Mouse (Mus musculus): ENCODE measurements around the gene E130116L18Rik.
"Not testable (repeated sequence)": the region's sequence is repeated elsewhere in the genome, so short reads cannot be mapped to it uniquely, and the experiment has no call there.

E130116L18Rik gene

DNA sequence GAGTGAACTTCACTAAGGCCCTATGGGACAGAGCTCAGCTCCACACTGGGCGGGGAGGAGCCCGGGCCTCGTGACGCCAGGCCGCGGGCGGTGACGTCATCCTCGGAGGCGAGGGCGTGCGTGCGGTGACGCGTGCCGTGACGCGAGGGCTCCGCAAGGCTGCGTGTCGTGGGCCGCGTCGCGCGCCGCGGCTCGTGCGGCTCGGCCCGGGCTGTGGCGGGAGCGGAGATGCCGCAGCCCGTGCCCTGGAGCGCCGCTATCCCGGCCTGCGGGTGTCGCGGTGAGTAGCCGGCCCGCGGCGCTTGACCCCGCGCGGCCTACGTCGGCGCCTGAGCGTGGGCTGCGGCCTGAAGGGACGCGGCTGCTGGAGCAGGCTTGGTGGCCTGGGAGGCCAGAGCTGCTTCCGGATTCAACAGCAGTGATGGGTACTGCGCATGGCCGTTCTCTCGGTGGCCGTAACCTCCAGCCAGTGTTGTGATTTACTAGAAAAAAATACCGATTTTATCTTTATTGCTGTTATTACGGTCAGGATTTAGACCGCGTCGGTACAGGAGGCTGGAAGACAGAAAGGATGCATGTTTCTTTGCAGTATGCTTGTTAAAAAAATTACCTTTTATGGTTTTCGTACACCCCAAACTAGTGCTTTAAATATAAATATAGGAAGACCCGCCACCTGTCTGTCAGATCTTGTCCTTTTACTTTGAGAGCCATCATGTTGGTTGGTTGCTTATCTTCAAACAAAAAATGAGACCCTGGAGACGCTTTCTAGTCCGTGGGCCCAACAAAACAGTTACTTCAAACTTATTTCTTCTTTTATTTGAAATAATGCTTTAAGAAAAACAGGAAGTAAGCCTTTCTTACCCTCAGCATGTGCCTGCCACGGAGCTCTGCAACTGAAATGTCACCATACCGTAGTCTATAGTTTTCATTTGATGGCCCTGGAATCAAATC, at the start of gene E130116L18Rik:
TSS of gene E130116L18Rik (minus strand) at position 402 of the 951 bp plus-strand sequence.
- peak; percentile 80 to 84 for DNase-seq

DNA sequence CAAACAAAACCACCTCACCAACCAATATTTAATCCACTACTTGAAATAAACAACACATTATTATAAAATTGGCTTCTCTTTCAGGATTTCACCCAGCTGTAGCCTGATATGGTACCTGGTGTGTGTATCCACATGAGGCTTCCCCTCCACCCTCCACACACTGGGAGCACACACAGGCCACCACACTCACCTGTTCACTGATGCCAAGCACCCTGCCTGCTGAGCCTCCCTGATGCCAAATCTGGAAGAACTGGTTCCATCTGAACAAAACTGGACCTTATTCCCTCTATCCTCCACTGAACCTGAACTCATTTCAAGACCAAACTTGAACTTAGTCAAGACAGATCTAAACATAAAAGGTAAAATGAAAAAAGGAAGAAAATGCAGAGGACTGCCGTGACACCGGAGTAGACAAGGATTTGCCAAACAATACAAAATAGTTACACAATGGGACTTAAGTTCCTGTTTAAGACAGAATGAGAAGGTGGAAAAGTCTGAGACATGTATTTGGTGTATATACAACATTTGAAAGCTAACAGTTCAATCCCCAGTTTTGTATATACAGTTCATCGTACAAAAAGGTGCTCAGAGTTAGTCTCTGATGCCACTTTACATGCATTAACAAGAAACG, 45.4 kb upstream of the E130116L18Rik start:
- DNase-seq = no peak

DNA sequence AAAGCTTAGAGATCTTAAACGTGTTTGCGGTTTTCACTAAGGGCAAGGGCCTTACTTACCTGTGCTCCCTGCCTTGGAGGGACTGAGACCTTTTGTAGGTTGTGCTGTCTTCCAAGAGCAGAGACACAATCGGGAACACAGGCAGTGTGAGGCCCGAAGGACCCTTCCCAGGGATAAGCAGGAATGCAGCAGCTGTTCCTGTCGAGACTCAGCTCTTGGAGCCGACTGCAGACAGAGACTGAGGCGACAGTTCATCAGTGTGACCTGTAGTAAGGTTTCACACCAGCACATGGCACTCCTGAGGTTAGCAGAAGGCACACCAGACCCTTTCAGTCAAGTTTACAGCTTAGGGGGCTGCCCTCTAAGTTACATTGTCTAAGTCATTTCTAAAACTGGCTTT, 39.3 kb upstream of the E130116L18Rik start:
- no peak for DNase-seq

DNA sequence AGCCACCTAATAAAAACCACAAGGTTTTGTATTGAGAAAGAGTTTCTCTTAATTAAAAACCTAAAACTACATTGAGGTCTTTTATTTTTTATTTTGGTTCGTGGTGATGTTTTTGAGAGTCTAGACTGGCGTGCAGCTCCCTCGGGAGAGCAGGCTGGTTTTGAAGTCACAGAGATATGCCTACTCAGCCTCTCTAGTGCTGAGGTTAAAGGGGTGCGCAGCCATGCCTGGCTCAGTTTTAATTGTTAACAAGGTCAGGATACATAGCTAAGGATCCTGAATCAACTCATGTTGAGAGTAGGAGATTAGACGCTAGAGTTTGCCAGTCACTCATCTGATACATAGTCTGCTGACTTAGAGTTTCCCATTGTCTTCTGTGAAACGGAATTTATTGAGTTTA, 38.5 kb upstream of the E130116L18Rik start:
- no peak for DNase-seq

DNA sequence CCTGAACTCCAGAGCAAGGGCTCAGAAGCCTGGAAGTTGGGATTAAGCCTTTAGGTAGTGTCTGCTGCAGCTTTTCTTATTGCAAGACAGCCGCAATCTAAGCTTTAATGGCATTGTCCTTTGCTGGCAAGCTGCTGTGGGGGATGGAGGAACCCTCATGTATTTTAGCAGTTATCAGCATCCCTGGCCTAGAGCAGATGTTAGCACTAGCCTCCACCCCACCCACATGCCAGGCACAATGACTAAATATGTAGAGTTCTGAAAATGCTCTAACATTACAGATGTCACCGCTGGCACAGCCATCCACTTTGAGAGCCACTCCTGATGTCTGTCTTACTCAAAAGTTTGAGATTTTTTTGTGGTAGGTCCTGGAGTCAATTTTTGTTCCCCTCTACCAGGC, 33.7 kb upstream of the E130116L18Rik start:
- DNase-seq = no peak

DNA sequence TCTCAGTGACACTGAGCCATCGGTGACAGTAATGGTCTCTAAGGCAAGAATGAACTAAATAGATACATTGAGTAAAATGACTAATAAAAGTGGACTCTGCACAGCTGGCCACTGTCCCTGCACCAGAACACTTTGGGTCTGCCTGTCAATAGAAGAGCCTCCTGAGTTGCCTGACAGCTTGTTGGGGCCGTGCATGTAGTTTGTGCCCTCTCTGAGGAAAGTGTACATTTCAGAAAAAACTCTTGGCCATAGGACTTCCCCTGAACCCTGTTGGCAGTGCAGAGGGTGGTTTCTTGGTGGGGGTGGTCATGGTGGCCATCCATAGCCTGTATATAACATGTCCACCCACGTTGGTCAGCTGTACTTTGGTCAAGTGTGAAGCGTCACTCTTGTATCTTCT, 31.5 kb upstream of the E130116L18Rik start:
- no peak for DNase-seq

DNA sequence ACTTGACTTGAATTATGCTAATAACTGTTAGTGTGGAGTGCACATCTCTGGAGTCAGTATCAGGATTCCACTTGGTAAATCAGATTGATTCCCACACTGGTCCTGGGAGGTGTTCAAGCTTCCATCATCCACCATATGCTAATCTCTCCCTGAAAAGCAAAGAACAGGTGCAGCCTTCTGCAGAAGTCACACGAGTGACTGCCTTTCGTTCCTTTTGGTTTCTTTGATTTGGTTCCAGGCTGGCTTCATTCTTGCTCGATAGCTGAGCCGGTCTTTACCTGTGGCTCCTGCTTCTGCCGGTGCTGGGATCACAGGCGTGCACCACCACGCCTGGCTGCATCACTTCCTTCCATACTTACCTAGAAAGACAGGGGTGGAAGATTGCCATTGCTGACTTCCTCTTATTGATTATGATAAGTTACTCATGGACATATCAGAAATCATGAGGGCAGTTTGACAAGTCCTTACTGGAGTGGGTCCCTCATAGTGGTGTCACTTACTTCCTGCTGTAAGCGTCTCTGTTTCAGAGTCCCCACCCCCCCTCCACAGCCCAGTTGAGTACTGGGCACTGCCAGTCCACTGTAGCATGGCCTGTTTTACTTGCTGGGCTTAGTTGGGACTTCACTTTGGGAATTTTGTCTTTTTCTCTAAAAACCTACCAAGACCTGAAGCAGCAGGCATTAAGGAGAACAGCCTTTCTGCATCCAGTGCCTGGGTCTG, 30.0 kb upstream of the E130116L18Rik start:
- DNase-seq = no peak

DNA sequence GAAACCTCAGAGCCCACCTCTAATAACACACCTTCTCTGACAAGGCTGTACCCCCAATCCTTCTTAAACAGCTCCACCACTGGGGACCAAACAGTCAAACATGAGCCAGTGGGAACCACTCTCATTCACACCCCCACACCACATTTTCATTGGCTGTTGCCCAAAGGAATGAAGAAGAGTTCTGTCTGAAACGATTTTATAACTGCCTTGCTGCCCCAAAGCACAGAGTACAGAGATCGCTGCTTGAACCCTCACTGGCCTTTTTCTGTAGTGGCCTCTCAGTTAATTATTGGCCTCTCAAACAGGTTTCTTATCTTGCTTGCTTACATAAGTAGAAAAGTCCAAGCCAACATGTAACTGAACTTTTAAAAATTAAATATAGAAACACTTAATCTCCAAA, 29.5 kb upstream of the E130116L18Rik start:
- DNase-seq = no peak

DNA sequence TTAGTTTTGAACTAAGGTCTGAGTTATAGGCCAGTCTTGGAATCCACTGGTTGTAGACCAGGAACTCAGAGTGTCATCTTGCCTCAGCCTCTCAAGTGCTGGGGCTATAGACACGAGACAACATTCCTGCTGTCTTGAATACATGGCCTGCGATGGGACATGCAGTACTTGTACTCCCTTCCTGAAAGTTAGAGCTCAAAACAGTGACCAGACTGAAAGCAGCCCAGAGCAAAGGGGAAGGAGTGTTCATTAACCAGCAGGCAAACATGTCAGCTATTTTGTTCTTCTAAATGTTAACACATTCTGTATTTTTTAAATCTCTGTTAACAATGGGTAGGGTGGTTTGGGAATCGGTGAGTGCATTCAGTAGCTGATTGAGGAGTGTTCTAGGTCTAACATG, 24.1 kb upstream of the E130116L18Rik start:
- DNase-seq = no peak

DNA sequence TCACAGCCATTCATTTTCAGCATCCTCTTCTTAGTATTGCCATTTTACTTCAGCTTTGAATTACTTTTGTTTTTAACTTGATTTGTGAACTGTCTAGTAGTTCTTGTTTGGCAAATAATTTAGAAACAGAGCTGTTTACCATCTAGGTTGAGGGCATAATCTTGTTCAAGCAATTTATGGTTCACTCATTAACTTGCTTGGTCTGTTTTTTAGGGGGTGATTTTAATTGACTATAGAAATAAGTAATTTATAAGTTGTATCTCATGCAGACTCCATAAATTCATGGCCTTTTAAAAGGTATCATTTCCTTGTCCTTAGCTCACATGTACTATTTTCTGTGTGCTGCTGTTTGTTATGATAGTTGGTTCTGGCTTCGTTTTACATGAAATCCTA, 23.5 kb upstream of the E130116L18Rik start:
- no peak for DNase-seq

DNA sequence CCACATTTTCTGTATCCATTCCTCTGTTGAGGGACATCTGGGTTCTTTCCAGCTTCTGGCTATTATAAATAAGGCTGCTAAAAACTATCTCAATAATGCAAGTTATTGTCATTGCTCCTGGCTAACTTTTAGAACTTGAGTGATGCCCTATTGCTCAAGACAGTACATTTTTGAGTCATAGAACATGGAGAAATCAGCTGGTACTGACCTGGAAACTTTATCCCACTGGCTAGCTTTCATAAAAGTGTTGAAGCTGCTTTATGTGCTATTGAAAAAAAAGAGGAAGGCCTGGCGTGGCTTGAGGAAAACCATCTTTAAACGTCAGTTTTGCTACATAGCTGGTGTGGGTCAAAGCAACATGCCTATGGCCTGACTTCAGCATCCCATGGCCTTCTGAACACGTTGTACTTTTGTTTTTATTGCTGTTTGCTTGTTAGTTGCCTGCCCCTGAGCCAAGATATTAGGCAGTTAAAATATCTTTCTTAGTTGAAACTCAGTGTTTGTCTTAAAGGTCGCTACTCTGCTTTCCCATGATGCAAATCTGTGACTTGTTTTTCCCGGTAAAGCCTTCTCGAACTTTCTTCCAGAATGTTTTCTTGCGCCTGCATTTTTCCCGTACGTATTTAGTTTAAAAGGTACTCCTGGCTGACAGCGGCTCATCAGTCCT, 23.0 kb upstream of the E130116L18Rik start:
- no peak for DNase-seq

DNA sequence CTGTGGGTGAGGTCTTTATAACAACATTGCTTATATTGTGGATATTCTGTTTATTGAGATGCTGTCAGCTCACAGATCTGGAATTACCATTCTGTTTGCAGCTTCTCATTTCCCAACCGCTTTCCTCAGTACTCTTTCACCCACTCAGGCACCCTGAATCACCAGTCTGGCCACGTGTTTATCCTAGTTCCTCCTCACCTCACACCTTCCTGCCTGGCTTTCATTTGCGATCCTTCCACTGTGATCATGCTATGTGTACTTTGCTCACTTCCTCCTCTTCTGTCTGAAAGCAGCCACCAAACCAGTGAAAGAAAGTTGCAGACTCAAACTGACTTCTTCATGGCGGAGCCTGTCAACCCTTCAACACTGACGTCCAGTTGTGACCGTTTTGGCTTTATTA, 20.1 kb upstream of the E130116L18Rik start:
- no peak for DNase-seq

DNA sequence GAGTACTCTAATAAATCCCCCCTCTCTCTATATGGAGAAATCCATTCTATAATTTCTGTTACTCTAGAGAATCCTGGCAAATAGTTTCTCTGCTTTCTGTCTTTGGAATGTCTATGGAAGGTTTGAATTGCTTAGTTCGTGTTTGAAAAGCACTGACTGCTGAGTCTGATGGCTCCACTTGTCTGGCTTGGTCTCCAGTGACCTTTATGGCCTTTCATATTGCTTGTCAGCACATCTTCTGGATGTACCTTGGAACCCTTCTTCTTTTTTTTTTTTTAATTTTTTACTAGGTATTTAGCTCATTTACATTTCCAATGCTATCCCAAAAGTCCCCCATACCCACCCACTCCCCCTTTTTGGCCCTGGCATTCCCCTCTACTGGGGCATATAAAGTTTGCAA, 1.4 kb upstream of the E130116L18Rik start:
- DNase-seq = not testable (repeated sequence)

DNA sequence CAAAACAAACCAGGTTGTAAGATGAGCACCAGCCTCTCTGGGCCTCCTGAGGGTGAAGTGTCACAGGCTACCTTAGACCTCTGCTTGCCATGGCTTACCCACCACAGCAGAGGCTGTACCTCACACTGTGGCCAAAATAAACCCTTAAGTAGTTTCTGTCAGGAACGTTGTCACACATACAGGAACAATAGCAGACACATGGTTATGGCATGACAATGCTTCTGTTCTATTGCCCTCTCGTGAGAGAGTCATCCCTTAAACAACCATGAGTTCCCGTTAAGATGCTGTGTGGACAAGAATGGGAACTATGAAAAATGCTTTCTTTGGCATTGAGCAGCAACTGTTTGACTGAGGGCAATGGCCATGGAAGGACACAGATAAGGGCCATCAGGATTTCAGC, 1.3 kb downstream of the E130116L18Rik start, which contains the start of gene Galnt11:
TSS of gene Galnt11 (plus strand) at position 301 of the 400 bp plus-strand sequence.
- DNase-seq = no peak

DNA sequence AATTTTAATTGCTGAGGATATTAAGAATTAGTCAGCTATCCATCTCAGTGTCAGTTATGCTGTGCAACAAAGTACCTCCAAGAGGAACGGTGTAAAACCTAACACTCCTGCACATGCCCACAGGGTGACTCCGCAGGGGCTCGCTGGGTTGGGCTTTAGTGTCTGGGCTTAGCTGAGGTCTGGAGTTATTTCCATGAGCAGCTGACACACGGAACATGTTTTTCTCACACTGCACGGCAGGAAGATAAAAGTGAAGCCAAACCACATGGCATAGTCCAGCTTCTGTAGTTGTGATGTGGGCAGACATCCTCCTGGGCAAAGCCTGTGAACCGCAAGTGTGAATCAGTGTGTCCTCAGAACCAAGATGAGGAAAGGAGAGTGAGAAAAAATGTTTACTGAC, 7.9 kb downstream of the E130116L18Rik start:
- DNase-seq = no peak

DNA sequence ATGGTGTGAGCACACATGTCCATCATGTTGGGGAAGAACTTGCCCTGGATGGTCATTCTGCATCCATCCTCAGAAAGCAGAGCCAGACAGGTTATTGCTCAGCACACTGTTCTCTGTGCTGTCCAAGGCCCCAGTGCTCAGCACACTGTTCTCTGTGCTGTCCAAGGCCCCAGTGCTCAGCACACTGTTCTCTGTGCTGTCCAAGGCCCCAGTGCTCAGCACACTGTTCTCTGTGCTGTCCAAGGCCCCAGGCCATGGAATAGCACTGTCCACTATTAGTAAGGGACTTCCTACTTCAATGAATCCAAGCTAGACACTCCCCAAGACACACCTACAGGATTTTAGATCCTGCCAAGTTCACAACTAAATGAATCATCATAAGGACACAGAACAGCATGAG, 9.7 kb downstream of the E130116L18Rik start:
- not testable (repeated sequence) for DNase-seq

DNA sequence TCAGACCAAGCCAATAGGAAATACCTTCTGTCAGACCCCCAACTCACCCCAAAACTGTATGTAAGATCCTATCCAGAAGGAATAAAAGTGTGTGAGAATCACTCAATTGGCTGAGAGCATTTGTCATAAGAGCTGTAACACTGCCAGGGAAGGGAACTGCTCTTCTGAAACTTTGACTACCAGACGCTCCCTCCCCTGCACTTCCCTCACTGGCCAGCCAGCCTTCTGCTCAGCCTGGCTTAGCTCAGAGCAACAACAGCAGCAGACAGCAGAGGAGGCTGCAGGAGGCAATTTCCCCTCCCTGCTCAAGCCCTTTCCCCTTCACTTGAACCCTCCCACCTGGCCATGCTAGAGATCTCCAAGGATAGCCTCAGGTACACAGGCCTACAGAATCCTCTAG, 11.1 kb downstream of the E130116L18Rik start:
- DNase-seq = no peak

DNA sequence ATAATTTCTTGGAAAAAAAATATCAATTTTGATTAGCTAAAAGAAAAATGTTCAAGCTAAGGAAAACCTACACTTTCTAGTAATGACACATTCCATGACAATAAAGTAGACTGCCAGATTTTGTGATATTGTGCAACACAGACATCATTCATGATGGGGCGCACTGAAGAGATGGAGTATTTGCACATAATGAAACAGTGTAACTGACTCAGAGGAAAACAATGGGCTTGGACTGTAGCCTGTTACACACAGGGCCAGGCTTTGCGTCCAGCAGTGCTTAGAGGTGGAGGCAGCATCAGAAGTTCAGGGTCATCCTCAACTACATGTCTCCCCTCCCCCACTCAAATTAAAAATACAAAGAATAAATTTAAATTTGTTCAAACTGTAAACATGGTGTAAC, 32.4 kb downstream of the E130116L18Rik start:
- DNase-seq = no peak

DNA sequence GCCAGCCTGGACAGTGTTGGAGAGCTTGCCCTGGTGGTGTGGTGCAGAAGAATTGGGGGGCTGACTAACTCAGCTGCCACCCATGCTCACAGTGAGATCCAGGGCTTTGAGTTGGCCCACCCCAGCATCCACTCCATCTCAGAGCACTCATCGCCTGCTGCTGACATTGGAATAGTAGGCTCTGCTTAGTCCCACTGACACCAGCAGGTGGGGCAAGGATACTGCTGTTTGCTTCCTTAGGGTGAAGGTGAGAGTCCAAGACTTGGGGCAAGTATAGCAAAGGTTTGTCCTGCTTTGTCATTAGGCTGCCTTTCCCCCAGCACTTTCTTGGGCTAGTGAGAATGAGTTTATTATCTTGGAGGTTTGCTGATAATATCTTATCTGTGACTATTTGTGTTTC, 34.2 kb downstream of the E130116L18Rik start:
- peak; percentile 10 to 11 for DNase-seq

DNA sequence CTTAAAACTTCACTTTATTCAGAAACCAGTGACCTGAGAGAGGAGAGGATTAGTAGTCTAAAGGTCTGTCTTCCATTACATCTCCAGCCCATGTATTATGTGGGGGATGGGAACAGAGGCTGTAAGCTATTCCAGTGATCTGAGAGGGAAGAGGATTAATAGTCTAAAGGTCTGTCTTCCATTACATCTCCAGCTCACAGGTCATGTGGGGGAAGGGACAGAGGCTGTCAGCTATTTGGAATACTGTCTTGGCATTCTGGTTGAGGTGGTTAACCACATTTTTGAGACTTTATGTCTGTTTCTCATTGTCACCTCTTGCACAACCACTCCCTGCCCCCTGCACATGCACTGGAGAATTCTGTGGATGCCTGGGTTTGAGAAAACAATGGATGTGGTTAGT, 35.2 kb downstream of the E130116L18Rik start:
- no peak for DNase-seq

DNA sequence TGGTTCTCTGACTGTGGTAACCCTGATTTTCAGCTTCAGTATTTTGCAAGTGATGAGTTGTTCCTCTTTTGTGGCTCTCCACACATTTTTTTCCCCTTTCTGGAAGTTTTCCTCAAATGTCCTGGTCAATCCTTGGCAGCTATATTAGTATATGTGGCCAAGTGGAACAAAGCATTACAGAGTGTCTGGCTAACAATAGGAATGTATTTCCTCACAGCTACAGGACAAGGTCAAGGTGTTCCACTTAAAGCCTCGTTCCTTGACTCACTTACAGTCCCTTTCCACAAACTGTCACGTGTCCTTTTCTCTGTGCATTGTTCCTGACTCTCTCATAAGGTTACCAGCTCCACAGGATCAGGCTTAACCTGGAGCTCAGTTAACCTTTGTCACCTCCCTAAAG, 38.4 kb downstream of the E130116L18Rik start:
- DNase-seq = no peak

DNA sequence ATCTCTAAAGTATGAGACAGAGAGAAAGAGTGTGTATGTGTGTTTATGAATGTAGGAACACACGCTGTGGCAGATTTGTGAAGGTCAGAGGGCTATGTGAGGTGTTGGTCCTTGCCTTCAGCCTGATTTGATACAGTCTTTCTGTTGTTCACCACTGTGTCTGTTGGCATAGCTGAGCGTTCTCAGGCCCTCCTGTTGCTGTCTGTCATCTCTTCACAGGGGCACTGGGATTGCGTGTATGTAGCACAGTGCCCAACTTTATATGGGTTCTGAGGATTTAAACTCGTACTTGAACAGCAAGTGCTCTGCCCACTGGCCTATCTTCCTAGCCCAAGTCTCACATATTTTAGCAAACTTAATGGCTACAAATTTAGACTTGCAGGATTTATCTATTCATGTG, 39.4 kb downstream of the E130116L18Rik start:
- DNase-seq = no peak

DNA sequence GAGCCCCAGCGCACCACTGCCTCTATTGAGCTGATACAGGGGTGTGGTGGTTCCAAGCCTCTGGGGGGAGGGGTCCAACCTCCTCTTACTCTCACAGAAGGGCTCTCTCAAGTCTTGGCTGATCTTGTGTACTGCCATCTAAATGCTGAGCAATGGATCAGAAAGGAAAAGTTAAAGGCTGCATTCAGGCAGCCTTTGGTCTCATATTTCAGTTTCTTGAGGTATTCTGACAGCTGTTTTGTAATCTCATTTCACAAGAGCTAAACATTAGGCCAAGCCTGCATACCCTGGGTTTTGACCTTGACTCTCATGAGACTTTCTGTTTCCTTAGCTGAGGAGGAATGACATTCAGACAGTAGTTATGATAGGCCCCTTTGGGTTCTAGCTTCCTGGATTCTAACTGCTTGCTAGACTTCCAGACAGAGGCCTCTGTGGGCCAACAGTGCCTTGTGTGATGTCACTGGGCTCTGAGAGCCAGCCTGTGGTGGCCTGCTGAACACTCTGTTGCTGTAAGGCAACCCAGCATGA, 41.9 kb downstream of the E130116L18Rik start, which contains the start of gene Galntl5:
TSS of gene Galntl5 (plus strand) at position 457 of the 528 bp plus-strand sequence.
- no peak for DNase-seq
